Mouse (Mus musculus): ENCODE measurements around the gene Gm11034. TPM values are rescaled to one million over a fixed set of nuclear protein-coding genes. Genes with fewer than 3 reads are reported as not detected.

Gm11034 gene
- polyA plus RNA-seq, 1 experiment = not detected

GRCm38 (mm10) chr8:72240403-72240763, 26.9 kb upstream of the Gm11034 start:
- Histone ChIP-seq H3K9ac (ENCODE audit: low read depth, poor library complexity, severe bottlenecking) (peak overlapping the region; percentile 1; the same call in 1 of the 2 replicates), H3K27me3 (ENCODE audit: control insufficient read depth, insufficient read depth, low read length, poor library complexity, severe bottlenecking) (no peaks in the 10 kb centered on the region), H3K4me3 (ENCODE audit: low read depth, low read length) (peak overlapping the region; percentile 72), H3K36me3 (ENCODE audit: control insufficient read depth, insufficient read depth, low read length, poor library complexity, severe bottlenecking) (no peaks in the 10 kb centered on the region), H3K9me3 (replicated peaks; ENCODE audit: control insufficient read depth, insufficient read depth, low read length, poor library complexity, severe bottlenecking) (no peaks in the 10 kb centered on the region), H3K4me1 (ENCODE audit: control insufficient read depth, insufficient read depth, low read length) (no peaks in the 10 kb centered on the region), H3K27ac (ENCODE audit: insufficient read depth, low read length) (no peak overlapping the region)
- TF ChIP-seq POLR2A (IDR thresholded peaks at IDR 0.05; ENCODE audit: insufficient read depth, low read length) = no peak
- no peak for TF ChIP-seq CTCF (IDR thresholded peaks at IDR 0.05; ENCODE audit: low read depth, low read length)
- TF ChIP-seq EP300 (IDR thresholded peaks at IDR 0.05; ENCODE audit: insufficient read depth, low read depth, low read length) = no peak

GRCm38 (mm10) chr8:72239499-72240402, 26.3 kb upstream of the Gm11034 start, which contains the start of gene Ap1m1:
Ap1m1 (plus strand) TSS chr8:72240018.
- Histone ChIP-seq H3K27me3 (ENCODE audit: control insufficient read depth, insufficient read depth, low read length, poor library complexity, severe bottlenecking) (no peaks in the 10 kb centered on the region), H3K36me3 (ENCODE audit: control insufficient read depth, insufficient read depth, low read length, poor library complexity, severe bottlenecking) (no peaks in the 10 kb centered on the region), H3K4me3 (ENCODE audit: low read depth, low read length) (peak within 1 kb of the TSS; percentile 72), H3K9ac (ENCODE audit: low read depth, poor library complexity, severe bottlenecking) (peak within 1 kb of the TSS; percentile 23), H3K4me1 (ENCODE audit: control insufficient read depth, insufficient read depth, low read length) (no peaks in the 10 kb centered on the region), H3K27ac (ENCODE audit: insufficient read depth, low read length) (no peak within 1 kb of the TSS; the same call in 1 of the 2 replicates), H3K9me3 (replicated peaks; ENCODE audit: control insufficient read depth, insufficient read depth, low read length, poor library complexity, severe bottlenecking) (no peaks in the 10 kb centered on the region)
- TF ChIP-seq CTCF (IDR thresholded peaks at IDR 0.05; ENCODE audit: low read depth, low read length) (peak; percentile 50), POLR2A (IDR thresholded peaks at IDR 0.05; ENCODE audit: insufficient read depth, low read length) (peak; percentile 30), EP300 (IDR thresholded peaks at IDR 0.05; ENCODE audit: insufficient read depth, low read depth, low read length) (0 out of 2 replicates have a peak, but pooled peaks have one; percentile 44)

GRCm38 (mm10) chr8:72222656-72223055, 9.2 kb upstream of the Gm11034 start:
- H3K9me3 ChIP-seq (replicated peaks; ENCODE audit: control insufficient read depth, insufficient read depth, low read length, poor library complexity, severe bottlenecking) = peaks cover 8% of the 10 kb centered on the region; the same call in 1 of the 2 replicates
- H3K9ac ChIP-seq (ENCODE audit: low read depth, poor library complexity, severe bottlenecking) = no peak overlapping the region
- no peaks in the 10 kb centered on the region for H3K27me3 ChIP-seq (ENCODE audit: control insufficient read depth, insufficient read depth, low read length, poor library complexity, severe bottlenecking)
- peaks cover 25% of the 10 kb centered on the region for H3K36me3 ChIP-seq (ENCODE audit: control insufficient read depth, insufficient read depth, low read length, poor library complexity, severe bottlenecking)
- TF ChIP-seq CTCF (IDR thresholded peaks at IDR 0.05; ENCODE audit: low read depth, low read length) = no peak
- TF ChIP-seq POLR2A (IDR thresholded peaks at IDR 0.05; ENCODE audit: insufficient read depth, low read length) = no peak
- TF ChIP-seq EP300 (IDR thresholded peaks at IDR 0.05; ENCODE audit: insufficient read depth, low read depth, low read length) = no peak
- no peak overlapping the region for H3K4me3 ChIP-seq (ENCODE audit: low read depth, low read length)
- no peaks in the 10 kb centered on the region for H3K4me1 ChIP-seq (ENCODE audit: control insufficient read depth, insufficient read depth, low read length)
- H3K27ac ChIP-seq (ENCODE audit: insufficient read depth, low read length) = no peak overlapping the region

- Histone ChIP-seq H3K9ac (ENCODE audit: low read depth, poor library complexity, severe bottlenecking) (no peak overlapping the region), H3K4me3 (ENCODE audit: low read depth, low read length) (no peak overlapping the region), H3K9me3 (replicated peaks; ENCODE audit: control insufficient read depth, insufficient read depth, low read length, poor library complexity, severe bottlenecking) (peaks cover 8% of the 10 kb centered on the region; the same call in 1 of the 2 replicates), H3K36me3 (ENCODE audit: control insufficient read depth, insufficient read depth, low read length, poor library complexity, severe bottlenecking) (peaks cover 25% of the 10 kb centered on the region), H3K4me1 (ENCODE audit: control insufficient read depth, insufficient read depth, low read length) (no peaks in the 10 kb centered on the region), H3K27ac (ENCODE audit: insufficient read depth, low read length) (no peak overlapping the region), H3K27me3 (ENCODE audit: control insufficient read depth, insufficient read depth, low read length, poor library complexity, severe bottlenecking) (no peaks in the 10 kb centered on the region)
- TF ChIP-seq EP300 (IDR thresholded peaks at IDR 0.05; ENCODE audit: insufficient read depth, low read depth, low read length) (no peak), CTCF (IDR thresholded peaks at IDR 0.05; ENCODE audit: low read depth, low read length) (no peak), POLR2A (IDR thresholded peaks at IDR 0.05; ENCODE audit: insufficient read depth, low read length) (no peak)
These were observed 7.3 kb upstream of the Gm11034 start for GRCm38 (mm10) chr8:72220758-72221157.

GRCm38 (mm10) chr8:72219541-72220363, 6.3 kb upstream of the Gm11034 start, which contains the start of gene Fam32a:
Fam32a (plus strand) TSS chr8:72219730.
- H3K4me3 ChIP-seq (ENCODE audit: low read depth, low read length) = peak within 1 kb of the TSS; percentile 80
- no peak for TF ChIP-seq POLR2A (IDR thresholded peaks at IDR 0.05; ENCODE audit: insufficient read depth, low read length)
- no peak for TF ChIP-seq EP300 (IDR thresholded peaks at IDR 0.05; ENCODE audit: insufficient read depth, low read depth, low read length)

More at GRCm38 (mm10) chr8:72219541-72220363, 6.3 kb upstream of the Gm11034 start, which contains the start of gene Fam32a:
- H3K4me1 ChIP-seq (ENCODE audit: control insufficient read depth, insufficient read depth, low read length) = no peaks in the 10 kb centered on the region
- H3K9ac ChIP-seq (ENCODE audit: low read depth, poor library complexity, severe bottlenecking) = peak within 1 kb of the TSS; percentile 70
- H3K9me3 ChIP-seq (replicated peaks; ENCODE audit: control insufficient read depth, insufficient read depth, low read length, poor library complexity, severe bottlenecking) = peaks cover 8% of the 10 kb centered on the region; the same call in 1 of the 2 replicates
- no peak within 1 kb of the TSS for H3K27ac ChIP-seq (ENCODE audit: insufficient read depth, low read length)
- H3K27me3 ChIP-seq (ENCODE audit: control insufficient read depth, insufficient read depth, low read length, poor library complexity, severe bottlenecking) = no peaks in the 10 kb centered on the region
- H3K36me3 ChIP-seq (ENCODE audit: control insufficient read depth, insufficient read depth, low read length, poor library complexity, severe bottlenecking) = peaks cover 25% of the 10 kb centered on the region
